Mouse (Mus musculus) cerebellum, adult 2 months (tissue): ENCODE data around the gene Zbtb20.

ENCODE experiments used
- CTCF ChIP-seq: fragments of 200-500 bp; IDR thresholded peaks from 2 replicates; pipeline ENCODE4 v1.5.1; 2011; ENCODE audit warnings: low read depth, mild to moderate bottlenecking, control low read depth, low read length, moderate library complexity, borderline replicate concordance; ENCODE audit not compliant: insufficient read depth
- POLR2A ChIP-seq: fragments of 200-500 bp; IDR thresholded peaks from 2 replicates; pipeline ENCODE4 v1.6.1; 2011; ENCODE audit warnings: low read length, control low read depth, borderline replicate concordance; ENCODE audit not compliant: insufficient read depth

DNA sequence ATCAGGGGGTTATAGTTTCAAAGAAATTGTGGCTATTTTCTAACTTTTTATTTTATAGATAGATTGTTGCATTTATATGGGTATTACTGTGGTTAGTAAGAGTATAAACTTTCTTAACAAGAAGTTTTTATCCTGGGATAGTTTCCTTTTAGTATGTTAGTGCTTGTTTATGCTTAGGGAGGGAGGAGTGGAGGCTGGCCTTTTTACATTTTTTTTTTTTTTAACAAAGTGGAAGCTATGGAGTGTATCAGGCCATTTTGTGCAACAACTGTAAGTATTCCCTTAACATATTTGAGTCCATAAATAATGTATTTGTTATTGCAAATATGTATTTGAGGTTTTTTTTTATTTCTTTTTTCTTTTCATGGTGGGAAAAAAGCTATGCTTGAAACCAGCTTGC is 32.7 kb downstream of the Zbtb20 start:
- TF ChIP-seq CTCF, result no peak
- no peak for TF ChIP-seq POLR2A
